Mouse (Mus musculus) forebrain, embryonic 12.5 days (tissue): ENCODE measurements around the gene 1700029J07Rik. TPM values are rescaled to one million over a fixed set of nuclear protein-coding genes. Genes with fewer than 3 reads are reported as not detected.
A peak's percentile ranks its signal among the peaks of the same experiment; 100 is the strongest.

Experiments used
- ATAC-seq: fragments of 200-750 bp; cut with Nextera tagmentation; 2 replicates; pipeline ENCODE4 v1.8.0; 2017; ENCODE audit warnings: moderate TSS enrichment; ENCODE audit not compliant: low FRiP score
- H3K27ac ChIP-seq: fragments of 300-500 bp; sonication (generic); 2 replicates; pipeline ENCODE4 v1.5.1; 2016; ENCODE audit warnings: mild to moderate bottlenecking
- H3K27me3 ChIP-seq: fragments of 300-500 bp; sonication (generic); 2 replicates; pipeline ENCODE4 v1.6.1; 2016; ENCODE audit warnings: mild to moderate bottlenecking
- H3K36me3 ChIP-seq: fragments of 300-500 bp; sonication (generic); replicated peaks from 2 replicates; pipeline ENCODE4 v1.6.1; 2016; ENCODE audit warnings: mild to moderate bottlenecking
- H3K4me1 ChIP-seq: fragments of 300-500 bp; sonication (generic); 2 replicates; pipeline ENCODE4 v1.6.1; 2016
- H3K4me2 ChIP-seq: fragments of 300-500 bp; sonication (generic); 2 replicates; pipeline ENCODE4 v1.6.1; 2016; ENCODE audit warnings: mild to moderate bottlenecking, moderate library complexity
- H3K4me3 ChIP-seq: fragments of 300-500 bp; sonication (generic); replicated peaks from 2 replicates; pipeline ENCODE4 v1.5.1; 2016; ENCODE audit warnings: mild to moderate bottlenecking
- H3K9ac ChIP-seq: fragments of 300-500 bp; sonication (generic); 2 replicates; pipeline ENCODE4 v1.6.1; 2016; ENCODE audit warnings: mild to moderate bottlenecking
- H3K9me3 ChIP-seq: fragments of 300-500 bp; sonication (generic); 2 replicates; pipeline ENCODE4 v1.6.1; 2016
- WGBS: fragments of 180-500 bp; shearing (Covaris S2); methylation state at CpG from one replicate; pipeline ENCODE4 v1.1.7; 2016; 5-methylcytosine and 5-hydroxymethylcytosine counted together
- polyA plus RNA-seq: library from polyadenylated mRNA; unstranded; fragments of >200 nt; fragmentation: Nextera tagmentation; extraction: Ambion mirVana; gene quantifications from 2 replicates; pipeline ENCODE4 v1.2.1, GENCODE M21; 2016

The 1700029J07Rik gene
- polyA plus RNA-seq, 1 experiment from 2014 or later, result 3.7 TPM

DNA sequence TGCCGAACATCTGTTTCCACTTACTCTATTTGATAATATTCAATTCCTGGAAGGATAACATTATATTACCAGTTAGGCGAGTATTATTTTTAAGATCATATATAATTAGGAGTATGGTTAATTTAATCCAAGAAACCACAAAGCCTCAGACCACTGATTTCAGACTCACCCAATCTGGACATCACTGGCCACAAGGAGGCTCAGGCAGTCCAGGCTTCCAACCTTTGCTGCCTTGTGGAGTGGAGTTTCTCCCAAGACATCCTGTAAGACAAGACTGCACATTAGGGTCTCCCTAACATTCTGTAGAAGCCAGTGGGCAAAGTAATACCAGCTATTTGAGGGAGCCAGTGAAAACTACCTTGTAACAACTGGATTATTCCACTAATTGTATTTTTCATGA lies 23.2 kb upstream of the 1700029J07Rik start:
- ATAC-seq, result no peak
- H3K36me3 ChIP-seq, result peaks cover 21% of the 10 kb centered on the region
- H3K4me2 ChIP-seq, result no peak overlapping the region
- H3K27me3 ChIP-seq, result peaks cover 5% of the 10 kb centered on the region; the same call in 1 of the 2 replicates
- H3K27ac ChIP-seq, result no peak overlapping the region
- WGBS, result 88% methylated on average over 2 of the region's 2 CpGs
- H3K9ac ChIP-seq, result no peak overlapping the region
- no peaks in the 10 kb centered on the region for H3K9me3 ChIP-seq
- H3K4me3 ChIP-seq, result no peak overlapping the region
- H3K4me1 ChIP-seq, result peaks cover 11% of the 10 kb centered on the region

DNA sequence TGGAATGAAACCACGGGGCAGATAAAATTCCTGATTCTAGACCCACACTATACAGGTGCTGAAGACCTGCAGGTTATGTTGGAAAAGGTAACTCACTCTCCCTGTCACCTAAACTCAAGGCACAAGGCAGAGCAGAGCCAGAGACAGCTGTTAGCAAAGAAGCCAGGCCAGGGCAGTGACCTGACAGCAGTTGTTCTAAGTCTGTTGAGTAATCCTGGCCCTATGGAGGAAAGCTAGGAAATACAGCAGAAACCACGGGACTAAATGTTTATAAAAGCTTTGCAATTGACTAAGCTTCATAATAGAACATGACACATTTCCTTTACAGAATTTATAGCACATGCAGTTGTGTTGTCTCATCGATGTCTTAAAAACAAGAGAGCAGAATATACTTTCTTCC lies 20.5 kb upstream of the 1700029J07Rik start:
- no peak overlapping the region for H3K9ac ChIP-seq
- peaks cover 21% of the 10 kb centered on the region for H3K36me3 ChIP-seq
- no peak overlapping the region for H3K4me2 ChIP-seq
- peaks cover 10% of the 10 kb centered on the region for H3K4me1 ChIP-seq
- no peaks in the 10 kb centered on the region for H3K27me3 ChIP-seq
- no peaks in the 10 kb centered on the region for H3K9me3 ChIP-seq
- no peak overlapping the region for H3K27ac ChIP-seq
- no peak for ATAC-seq
- 88% methylated on average over 3 of the region's 3 CpGs for WGBS
- no peak overlapping the region for H3K4me3 ChIP-seq

DNA sequence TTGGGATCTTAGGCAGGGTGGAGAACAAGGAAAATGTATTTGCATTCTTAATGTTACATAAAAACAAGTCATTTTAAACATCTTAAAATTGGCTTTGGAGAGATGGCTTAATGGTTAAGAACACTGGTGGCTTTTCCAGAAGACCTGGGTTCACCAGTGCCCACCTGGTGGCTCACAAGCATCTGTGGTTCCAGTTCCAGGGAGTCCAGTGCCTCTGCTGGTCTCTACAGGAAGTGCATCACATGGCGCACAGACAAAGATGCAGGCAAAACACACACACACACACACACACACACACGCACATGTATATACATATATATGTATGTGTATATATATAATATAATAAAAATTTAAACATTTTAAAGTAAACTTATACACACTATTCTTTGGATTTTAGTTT lies 19.1 kb upstream of the 1700029J07Rik start:
- no peaks in the 10 kb centered on the region for H3K9me3 ChIP-seq
- no peak overlapping the region for H3K27ac ChIP-seq
- no peak overlapping the region for H3K9ac ChIP-seq
- ATAC-seq, result no peak
- H3K27me3 ChIP-seq, result no peaks in the 10 kb centered on the region
- H3K36me3 ChIP-seq, result peaks cover 21% of the 10 kb centered on the region
- peaks cover 2% of the 10 kb centered on the region for H3K4me1 ChIP-seq
- no peak overlapping the region for H3K4me2 ChIP-seq
- 94% methylated on average over 2 of the region's 2 CpGs for WGBS
- no peak overlapping the region for H3K4me3 ChIP-seq

DNA sequence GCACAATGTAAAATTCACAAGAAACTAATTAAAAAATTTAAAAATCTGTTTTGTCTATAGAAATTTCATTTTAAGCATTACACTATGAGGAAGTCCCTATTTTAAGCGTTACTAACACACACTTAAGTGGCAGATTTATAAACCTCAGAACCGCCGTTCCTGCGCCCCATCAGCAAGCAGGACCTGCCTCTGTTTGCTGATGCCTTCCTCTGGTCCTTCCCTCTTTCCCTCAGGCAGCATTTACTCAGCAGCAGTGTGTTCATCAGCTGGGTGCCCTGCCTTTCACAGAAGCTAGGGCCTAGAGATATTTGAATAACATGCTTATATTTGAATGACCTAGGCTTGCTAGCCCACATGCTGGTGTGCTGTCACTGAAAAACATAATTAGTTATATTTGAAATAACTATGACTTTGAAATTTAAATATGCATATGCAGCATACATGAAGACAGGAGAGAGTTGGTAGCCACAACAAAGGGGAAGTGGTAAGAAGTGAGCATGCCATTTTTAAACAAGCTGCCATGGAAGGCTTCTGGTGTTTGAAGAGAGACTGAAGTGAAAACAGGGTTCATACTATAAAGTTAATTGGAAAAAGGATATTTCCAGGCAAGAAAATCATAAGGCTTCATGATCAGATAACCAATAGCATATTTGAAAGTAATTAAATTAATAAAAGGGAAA lies 15.7 kb upstream of the 1700029J07Rik start:
- ATAC-seq, result no peak
- Histone ChIP-seq H3K4me2 (no peak overlapping the region), H3K9me3 (no peaks in the 10 kb centered on the region), H3K27me3 (no peaks in the 10 kb centered on the region), H3K36me3 (peaks cover 16% of the 10 kb centered on the region), H3K27ac (no peak overlapping the region), H3K4me3 (no peak overlapping the region), H3K9ac (no peak overlapping the region), H3K4me1 (no peaks in the 10 kb centered on the region)
- WGBS, result 93% methylated on average over 4 of the region's 4 CpGs

DNA sequence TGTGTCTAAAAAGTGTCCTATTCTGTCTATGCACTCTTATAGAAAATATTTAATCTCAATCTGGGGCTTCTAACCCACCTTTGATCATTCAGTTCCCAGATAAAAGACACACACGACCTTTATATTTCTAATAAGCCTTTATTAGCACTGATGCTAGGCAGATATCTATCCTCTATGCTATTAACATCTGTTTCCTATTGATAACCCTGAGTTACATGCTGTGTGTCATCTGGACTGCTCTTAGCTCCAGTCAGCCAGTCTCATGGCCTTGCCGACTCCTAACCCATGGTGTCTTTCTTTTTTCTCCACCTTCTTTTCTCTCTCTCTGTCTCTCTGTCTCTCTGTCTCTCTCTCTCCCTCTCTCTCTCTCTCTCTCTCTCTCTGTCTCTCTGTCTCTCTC lies 13.1 kb upstream of the 1700029J07Rik start:
- no peak for ATAC-seq
- 68% methylated on average over 2 of the region's 2 CpGs for WGBS
- Histone ChIP-seq H3K27ac (no peak overlapping the region), H3K9me3 (no peaks in the 10 kb centered on the region), H3K4me2 (no peak overlapping the region), H3K36me3 (peaks cover 11% of the 10 kb centered on the region), H3K9ac (no peak overlapping the region), H3K4me1 (no peaks in the 10 kb centered on the region), H3K4me3 (no peak overlapping the region), H3K27me3 (no peaks in the 10 kb centered on the region)

DNA sequence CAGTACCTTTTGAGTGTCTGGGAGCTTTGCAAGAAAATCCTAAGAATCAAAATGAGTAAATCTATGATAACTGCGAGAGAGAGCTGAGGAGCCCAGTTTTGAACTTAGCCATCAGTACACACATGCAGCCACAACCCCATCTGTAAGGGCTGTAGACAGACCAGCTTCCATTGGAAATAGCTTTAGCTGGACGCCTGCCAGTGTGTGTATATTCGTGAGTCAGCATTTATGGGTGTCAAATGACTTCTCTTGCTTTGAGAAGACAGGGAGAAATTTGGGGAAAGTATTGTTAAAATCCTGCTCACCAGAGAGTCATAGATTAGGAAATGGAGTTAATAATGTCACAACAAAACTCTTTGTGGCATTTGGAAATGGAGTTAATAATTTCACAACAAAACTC lies 11.6 kb upstream of the 1700029J07Rik start:
- Histone ChIP-seq H3K4me2 (no peak overlapping the region), H3K4me1 (no peaks in the 10 kb centered on the region), H3K9ac (no peak overlapping the region), H3K27me3 (no peaks in the 10 kb centered on the region), H3K36me3 (peaks cover 23% of the 10 kb centered on the region), H3K9me3 (no peaks in the 10 kb centered on the region), H3K4me3 (no peak overlapping the region), H3K27ac (no peak overlapping the region)
- no peak for ATAC-seq
- WGBS, result 78% methylated on average over 3 of the region's 3 CpGs

DNA sequence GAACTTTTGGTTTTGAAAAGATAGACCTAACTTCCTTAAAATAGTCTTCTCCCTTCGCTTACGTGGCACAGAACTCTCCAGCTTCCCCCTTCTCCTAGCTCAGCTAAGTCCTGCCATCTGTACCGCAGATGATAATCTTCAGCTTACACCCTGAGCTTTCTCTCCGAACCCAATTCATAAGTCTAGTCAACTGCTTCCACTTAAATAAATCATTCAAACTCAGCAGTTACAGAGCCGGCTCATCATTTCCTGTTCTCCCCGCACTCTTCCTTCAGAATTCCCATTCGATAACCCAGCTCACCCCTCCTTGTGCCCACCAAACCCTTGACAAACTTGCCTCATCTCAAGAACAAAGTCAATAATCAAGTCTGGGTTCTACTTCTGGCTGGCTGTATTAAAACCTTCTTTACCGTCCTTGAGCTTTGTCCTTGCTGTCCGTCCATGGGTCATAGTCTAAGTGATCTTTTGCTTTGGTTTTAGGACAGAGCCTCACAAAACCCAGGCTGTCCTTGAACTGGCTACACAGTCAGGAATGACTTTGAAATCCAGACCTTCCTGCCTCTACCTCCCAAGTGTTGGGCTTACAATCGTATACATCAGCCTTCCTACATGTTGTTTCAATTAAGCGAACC lies 901 bp upstream of the 1700029J07Rik start:
- H3K9ac ChIP-seq, result peak overlapping the region; percentile 50
- peak overlapping the region; percentile 61 for H3K4me3 ChIP-seq
- peaks cover 11% of the 10 kb centered on the region for H3K36me3 ChIP-seq
- ATAC-seq, result no peak
- H3K27ac ChIP-seq, result no peak overlapping the region
- H3K4me2 ChIP-seq, result peak overlapping the region; percentile 71
- WGBS, result 74% methylated on average over 11 of the region's 11 CpGs
- H3K9me3 ChIP-seq, result 0 out of 2 replicates have a peak, but pooled peaks cover 4% of the 10 kb centered on the region
- peaks cover 14% of the 10 kb centered on the region for H3K4me1 ChIP-seq
- H3K27me3 ChIP-seq, result no peaks in the 10 kb centered on the region

DNA sequence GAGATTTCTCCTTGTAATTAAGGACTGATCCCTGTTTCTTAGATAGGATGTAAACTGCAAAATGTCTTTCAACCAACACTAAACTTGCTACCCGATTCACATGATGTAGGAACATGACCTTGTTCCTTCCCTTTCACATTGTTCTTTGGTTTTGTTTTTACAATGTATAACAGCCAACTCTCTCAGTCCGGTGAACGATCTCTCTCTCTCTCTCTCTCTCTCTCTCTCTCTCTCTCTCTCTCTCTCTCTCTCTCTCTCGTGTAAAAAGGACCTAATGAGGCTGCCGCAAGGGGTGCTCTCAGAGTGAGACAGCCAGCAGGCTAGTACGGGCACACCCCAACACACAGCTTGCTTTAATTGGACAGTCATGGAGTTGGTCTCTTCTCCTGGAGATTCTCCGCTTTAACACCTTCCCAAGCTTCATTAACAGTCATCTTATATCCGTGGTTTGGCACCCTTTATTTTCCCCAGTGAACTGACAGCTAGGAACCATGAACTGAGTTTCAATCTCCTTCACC lies 1.0 kb downstream of the 1700029J07Rik start:
- no peaks in the 10 kb centered on the region for H3K27me3 ChIP-seq
- H3K27ac ChIP-seq, result no peak overlapping the region
- H3K4me3 ChIP-seq, result no peak overlapping the region
- 0 out of 2 replicates have a peak, but pooled peaks cover 4% of the 10 kb centered on the region for H3K9me3 ChIP-seq
- WGBS, result 65% methylated on average over 8 of the region's 8 CpGs
- no peak for ATAC-seq
- H3K4me1 ChIP-seq, result peaks cover 14% of the 10 kb centered on the region
- 0 out of 2 replicates have a peak, but pooled peaks cover 8% of the 10 kb centered on the region for H3K36me3 ChIP-seq
- no peak overlapping the region for H3K9ac ChIP-seq
- H3K4me2 ChIP-seq, result peak overlapping the region; percentile 71

DNA sequence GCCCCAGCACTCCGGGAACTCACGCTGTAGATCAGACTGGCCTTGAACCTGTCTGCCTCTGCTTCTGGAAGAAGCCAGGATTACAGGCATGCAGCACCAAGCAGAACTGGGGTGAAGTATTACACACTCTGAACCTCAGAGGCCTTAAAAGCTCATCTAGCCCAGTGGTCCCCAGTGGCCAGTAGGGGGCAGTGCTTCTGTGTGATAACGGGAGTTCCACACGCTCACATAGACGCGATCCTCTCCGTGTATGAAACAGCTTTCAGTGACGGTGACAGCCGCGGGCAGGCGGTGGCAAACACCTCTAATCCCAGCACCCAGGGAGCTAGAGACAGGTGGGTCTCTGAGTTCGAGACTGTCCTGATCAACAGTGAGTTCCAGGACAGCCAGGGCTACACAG lies 4.2 kb downstream of the 1700029J07Rik start:
- 95% methylated on average over 12 of the region's 12 CpGs for WGBS
- H3K4me1 ChIP-seq, result peaks cover 9% of the 10 kb centered on the region
- no peak overlapping the region for H3K9ac ChIP-seq
- no peaks in the 10 kb centered on the region for H3K9me3 ChIP-seq
- no peaks in the 10 kb centered on the region for H3K27me3 ChIP-seq
- no peak overlapping the region for H3K4me3 ChIP-seq
- no peak overlapping the region for H3K27ac ChIP-seq
- no peak for ATAC-seq
- H3K4me2 ChIP-seq, result no peak overlapping the region
- H3K36me3 ChIP-seq, result no peaks in the 10 kb centered on the region

DNA sequence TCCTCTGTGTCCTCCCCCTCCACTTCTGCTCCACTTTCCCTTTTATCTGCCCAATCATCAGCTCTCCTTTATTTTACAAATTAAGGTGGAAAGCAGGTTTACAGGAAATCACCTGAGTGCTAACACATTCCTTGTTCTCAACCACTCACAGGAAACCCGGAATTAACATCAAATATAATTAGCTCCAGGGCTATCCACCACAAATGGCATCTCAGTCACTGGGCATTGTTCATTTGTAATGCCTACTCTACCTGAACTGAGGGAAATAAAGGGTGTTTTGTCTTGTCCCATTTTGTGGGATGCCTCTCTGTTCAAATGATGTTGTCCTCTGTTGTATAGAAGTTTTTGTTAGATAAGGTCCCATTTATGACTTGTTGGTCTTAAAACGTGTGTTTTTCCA lies 24.4 kb downstream of the 1700029J07Rik start:
- no peak overlapping the region for H3K27ac ChIP-seq
- ATAC-seq, result no peak
- no peaks in the 10 kb centered on the region for H3K4me1 ChIP-seq
- no peak overlapping the region for H3K4me3 ChIP-seq
- H3K36me3 ChIP-seq, result no peaks in the 10 kb centered on the region
- H3K9me3 ChIP-seq, result no peaks in the 10 kb centered on the region
- no peaks in the 10 kb centered on the region for H3K27me3 ChIP-seq
- H3K9ac ChIP-seq, result no peak overlapping the region
- 35% methylated on average over 2 of the region's 2 CpGs for WGBS
- H3K4me2 ChIP-seq, result no peak overlapping the region

DNA sequence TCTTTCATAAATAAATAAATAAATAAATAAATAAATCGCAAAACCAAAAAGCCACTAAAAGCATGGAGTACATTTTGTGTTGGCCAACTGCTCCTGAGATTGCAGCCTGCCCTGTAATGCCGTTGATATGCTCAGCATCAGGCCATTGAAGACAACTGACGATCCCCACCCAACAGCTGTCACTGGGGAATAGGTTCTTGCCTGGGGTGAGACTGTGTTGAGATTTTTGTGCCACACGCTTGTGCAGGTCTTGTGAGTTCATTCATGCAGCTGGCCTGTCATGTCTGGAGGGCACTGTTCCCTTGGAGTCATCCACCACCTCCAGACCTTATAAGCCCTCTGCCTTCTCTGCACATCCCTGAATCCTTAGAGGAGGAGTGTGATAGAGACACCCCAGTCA lies 28.8 kb downstream of the 1700029J07Rik start:
- Histone ChIP-seq H3K9me3 (no peaks in the 10 kb centered on the region), H3K4me2 (no peak overlapping the region), H3K4me1 (no peaks in the 10 kb centered on the region), H3K27me3 (no peaks in the 10 kb centered on the region), H3K27ac (no peak overlapping the region), H3K9ac (no peak overlapping the region), H3K36me3 (no peaks in the 10 kb centered on the region), H3K4me3 (no peak overlapping the region)
- ATAC-seq, result no peak
- WGBS, result 94% methylated on average over 4 of the region's 4 CpGs

DNA sequence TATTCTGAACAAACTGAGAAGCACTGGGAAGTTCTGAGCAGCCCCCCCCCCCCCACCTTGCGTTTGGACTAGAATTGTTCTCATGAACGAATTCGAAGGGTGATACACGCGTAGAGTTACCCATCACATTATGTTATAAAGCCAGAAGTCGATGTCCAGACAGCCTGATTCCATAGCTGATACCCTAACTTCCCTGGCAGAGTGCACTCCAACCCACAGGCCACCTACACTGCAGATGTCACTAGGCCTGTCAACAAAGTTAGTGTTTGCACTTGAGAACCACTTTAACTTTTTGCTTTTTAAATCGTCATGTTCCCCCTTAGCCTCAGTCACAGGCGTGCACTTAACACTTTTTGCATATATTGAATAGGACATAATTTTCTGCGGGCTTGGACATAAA lies 38.1 kb downstream of the 1700029J07Rik start:
- peaks cover 4% of the 10 kb centered on the region for H3K4me1 ChIP-seq
- no peak overlapping the region for H3K27ac ChIP-seq
- no peaks in the 10 kb centered on the region for H3K36me3 ChIP-seq
- no peaks in the 10 kb centered on the region for H3K27me3 ChIP-seq
- H3K4me2 ChIP-seq, result no peak overlapping the region
- no peaks in the 10 kb centered on the region for H3K9me3 ChIP-seq
- no peak for ATAC-seq
- 90% methylated on average over 9 of the region's 9 CpGs for WGBS
- H3K4me3 ChIP-seq, result no peak overlapping the region
- no peak overlapping the region for H3K9ac ChIP-seq

DNA sequence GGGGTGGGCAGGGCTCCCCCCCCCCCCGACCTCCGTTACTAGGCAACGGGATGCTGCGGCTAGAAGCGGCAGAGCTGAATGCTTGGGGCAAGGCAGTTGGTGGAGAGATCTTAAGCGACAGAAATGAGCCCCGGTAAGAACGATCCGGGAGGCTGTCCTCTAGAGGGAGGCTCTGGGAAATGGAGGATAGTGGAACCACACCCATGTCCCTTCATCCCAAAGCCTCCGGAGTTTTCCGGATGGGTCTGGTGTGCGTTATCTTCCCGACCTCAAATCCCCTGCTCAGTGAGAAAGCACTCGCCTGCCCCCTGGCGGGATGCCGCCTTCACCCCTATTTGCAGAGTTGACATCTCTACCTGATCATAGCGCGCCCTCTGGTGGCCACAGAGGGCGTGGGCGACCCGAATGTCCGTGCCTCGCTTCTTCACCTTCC lies 40.5 kb downstream of the 1700029J07Rik start, which contains the start of gene Ccdc110:
Ccdc110 (plus strand) TSS at position 38 of the 433 bp plus-strand sequence.
- no peaks in the 10 kb centered on the region for H3K9me3 ChIP-seq
- H3K4me1 ChIP-seq, result peaks cover 4% of the 10 kb centered on the region
- H3K9ac ChIP-seq, result 0 out of 2 replicates have a peak within 1 kb of the TSS, but pooled peaks have one; percentile 17
- ATAC-seq, result peak; percentile 73
- H3K36me3 ChIP-seq, result no peaks in the 10 kb centered on the region
- H3K27ac ChIP-seq, result no peak within 1 kb of the TSS
- H3K4me3 ChIP-seq, result peak within 1 kb of the TSS; percentile 37
- WGBS, result 3% methylated on average over 23 of the region's 23 CpGs
- no peaks in the 10 kb centered on the region for H3K27me3 ChIP-seq
- peak within 1 kb of the TSS; percentile 59 for H3K4me2 ChIP-seq
